Mouse (Mus musculus): Measurements from ENCODE around the gene Ubr2.

- TF ChIP-seq CEBPB (IDR thresholded peaks at IDR 0.05; ENCODE audit: low read depth) = peak; percentile 83
- no peak for TF ChIP-seq USF1 (IDR thresholded peaks at IDR 0.05; ENCODE audit: low read depth)
Measured at GRCm38 (mm10) chr17:46994641-46995398, 15.5 kb downstream of the Ubr2 start.
